Mouse (Mus musculus) thymus, adult 2 months (tissue): ENCODE measurements at regions not wholly inside any gene's neighbourhood (a gene's known extent, or its start where the extent isn't known, plus 50 kb on each side); places are given as distances from the start of the nearest gene placed in this dataset.

Experiments
- CTCF ChIP-seq: fragments of 200-500 bp; IDR thresholded peaks from 2 replicates; pipeline ENCODE4 v1.5.1; 2012; ENCODE audit warnings: mild to moderate bottlenecking, control low read depth, low read length, moderate library complexity, borderline replicate concordance; ENCODE audit not compliant: control insufficient read depth, poor library complexity, insufficient read depth; ENCODE audit errors: extremely low read depth
- POLR2A ChIP-seq: fragments of 200-500 bp; IDR thresholded peaks from 2 replicates; pipeline ENCODE4 v1.6.1; 2012; ENCODE audit warnings: mild to moderate bottlenecking, low read length, control low read depth, moderate library complexity; ENCODE audit not compliant: control insufficient read depth, poor library complexity, insufficient read depth; ENCODE audit errors: extremely low read depth

GRCm38 (mm10) chr14:48046831-48047230, 73.8 kb upstream of the Peli2 start:
- TF ChIP-seq POLR2A = no peak
- TF ChIP-seq CTCF = no peak
